Mouse (Mus musculus) testis, postnatal 14 days (tissue): Measurements from ENCODE around the gene Arntl.

ENCODE experiments used
- DNase-seq: peaks from one replicate; pipeline ENCODE4 v3.0.0; 2021; ENCODE audit warnings: low spot score

Arntl gene

DNA sequence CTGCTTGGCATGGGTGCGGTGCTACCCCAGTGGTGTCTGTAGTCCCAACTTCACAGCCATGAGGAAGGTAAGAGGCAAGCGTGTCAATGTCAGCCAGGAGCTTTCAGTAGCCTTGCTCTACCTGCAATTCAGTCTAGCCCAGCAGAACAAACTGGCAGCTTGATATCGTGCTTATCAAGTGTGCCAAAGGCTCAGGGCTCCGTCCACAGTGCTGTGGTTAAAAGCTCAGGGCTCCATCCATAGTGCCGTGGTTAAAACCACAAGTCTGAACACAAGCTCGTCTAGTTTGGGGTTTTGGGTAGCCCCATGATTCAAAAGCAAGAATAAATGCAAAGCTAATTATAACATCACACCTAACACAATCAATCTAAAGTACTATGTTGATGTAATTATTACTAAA lies 87.3 kb downstream of the Arntl start:
- DNase-seq: no peak

DNA sequence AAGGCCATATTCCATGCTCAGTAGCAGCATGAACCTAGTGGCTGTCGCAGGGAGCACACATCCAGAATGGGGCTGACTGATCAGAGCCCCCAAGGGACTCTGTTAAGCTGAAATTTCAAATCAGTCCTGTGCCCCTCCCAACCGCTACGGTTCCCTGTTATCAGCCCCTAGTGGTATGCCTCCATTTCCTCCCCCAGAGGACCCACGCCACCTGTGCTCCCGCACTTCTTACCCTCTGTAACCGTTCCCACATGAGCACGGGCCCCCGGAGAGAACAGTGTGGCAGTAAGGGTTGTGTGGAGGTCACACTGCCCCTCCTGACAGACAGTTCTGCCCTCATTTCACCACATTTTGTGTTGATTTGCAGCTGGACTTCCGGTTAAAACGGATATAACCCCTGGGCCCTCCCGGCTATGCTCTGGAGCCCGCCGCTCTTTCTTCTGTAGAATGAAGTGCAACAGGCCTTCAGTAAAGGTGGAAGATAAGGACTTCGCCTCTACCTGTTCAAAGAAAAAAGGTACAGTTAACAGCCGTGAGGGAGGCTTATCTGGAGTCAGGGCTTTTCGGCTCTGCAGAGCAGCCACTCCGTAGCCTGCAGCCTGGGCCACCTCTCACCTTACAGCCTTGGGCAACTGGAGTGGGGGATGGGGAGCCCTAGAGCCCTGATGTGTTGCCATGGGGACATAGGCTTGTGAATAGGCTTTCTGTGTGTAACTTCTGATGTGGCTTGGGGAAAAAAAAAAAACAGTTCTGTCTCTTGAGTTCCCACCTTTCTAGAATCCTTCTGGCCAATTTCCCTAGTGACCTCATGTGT lies 88.0 kb downstream of the Arntl start:
- DNase-seq: no peak

DNA sequence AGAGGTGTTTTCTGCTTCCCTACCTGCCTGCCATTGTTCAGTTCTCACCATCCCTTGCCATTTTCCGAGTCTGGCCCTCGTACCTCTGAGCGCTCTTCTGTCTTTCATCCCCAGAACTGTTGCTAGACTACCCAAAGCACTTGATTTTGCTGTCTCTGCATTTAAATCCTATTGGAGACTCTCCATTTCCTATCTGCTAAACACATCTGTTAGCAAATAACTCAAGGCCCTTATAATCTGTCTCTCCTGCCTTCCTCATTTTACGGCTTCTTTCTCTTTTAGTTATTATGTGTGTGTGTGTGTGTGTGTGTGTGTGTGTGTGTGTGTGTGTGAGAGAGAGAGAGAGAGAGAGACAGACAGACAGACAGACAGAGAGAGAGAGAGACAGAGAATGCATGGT lies 90.5 kb downstream of the Arntl start:
- no peak for DNase-seq

DNA sequence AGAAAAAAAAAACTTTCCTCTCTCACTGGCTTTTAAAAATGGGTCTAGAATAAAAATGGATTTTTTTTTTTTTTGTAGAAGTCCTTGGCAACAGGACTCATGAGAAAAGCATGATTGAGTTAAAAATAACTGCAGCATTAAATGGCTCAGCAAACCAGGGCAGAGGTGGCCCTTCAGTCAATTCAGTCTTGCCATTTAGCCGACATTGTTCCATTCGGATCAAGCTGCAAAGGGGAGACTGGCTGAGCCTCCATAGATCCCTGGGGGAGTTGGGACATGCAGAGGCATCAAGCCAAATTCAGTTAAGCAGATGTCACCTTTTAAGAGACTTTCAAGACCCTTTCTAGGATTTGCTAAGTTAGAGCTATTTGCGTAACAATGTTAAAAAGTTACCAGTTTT lies 102.9 kb downstream of the Arntl start:
- DNase-seq: no peak

DNA sequence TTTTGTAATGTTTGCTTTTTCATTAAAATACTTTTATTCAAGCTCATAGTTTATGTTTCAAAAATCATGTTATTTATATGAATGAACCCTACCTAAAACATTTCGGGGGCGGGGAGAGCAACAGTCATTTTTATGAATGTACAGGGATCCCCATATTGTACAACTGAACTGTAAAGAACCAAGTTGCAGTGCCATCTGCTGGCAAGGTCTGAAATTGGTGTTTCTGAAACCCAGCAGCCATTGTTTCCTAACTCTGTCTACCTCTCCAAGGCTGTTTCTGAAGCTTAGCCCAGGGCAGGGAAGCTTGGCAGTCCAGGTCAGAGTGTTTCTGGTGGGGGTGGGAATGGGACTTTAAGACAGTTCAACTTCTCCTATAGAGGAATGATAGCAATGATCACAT lies 104.5 kb downstream of the Arntl start:
- no peak for DNase-seq

DNA sequence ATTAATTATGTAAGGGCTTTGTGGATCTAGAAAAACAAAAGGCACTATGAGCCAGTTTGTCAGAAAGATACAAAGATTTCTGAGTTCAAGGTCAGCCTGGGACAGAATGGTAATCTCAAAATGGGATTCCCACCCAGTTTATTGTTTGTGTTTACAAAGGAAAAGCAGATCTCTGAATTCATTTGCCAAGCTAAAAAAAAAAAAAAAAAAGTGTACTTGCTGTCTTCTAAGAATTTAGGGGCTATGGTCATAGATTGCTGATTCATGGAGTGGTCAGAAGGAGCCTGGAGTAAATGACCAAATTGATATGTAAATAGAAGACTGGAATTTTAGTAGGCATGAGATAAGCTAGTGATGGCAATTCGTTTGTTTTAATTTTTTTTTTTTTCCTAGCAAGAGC lies 112.9 kb downstream of the Arntl start:
- no peak for DNase-seq

DNA sequence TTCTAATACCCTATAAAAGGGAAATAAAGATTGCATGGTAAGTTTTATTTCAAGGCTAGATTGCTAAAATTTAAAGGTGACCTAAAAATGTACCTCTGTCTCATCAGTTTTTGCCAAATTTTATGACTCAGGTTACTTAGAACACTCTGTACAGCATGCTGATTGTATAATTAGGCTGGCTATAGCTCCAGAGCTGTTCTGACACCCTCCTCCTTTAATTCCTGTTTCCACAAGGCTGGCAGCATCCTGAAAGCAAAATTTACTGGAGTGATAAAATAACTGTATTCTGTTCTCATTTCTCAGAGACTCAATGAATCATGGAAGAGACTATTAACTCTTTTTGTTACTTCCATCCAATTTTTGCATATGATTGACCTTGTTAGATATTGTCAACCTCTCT lies 126.8 kb downstream of the Arntl start:
- no peak for DNase-seq

DNA sequence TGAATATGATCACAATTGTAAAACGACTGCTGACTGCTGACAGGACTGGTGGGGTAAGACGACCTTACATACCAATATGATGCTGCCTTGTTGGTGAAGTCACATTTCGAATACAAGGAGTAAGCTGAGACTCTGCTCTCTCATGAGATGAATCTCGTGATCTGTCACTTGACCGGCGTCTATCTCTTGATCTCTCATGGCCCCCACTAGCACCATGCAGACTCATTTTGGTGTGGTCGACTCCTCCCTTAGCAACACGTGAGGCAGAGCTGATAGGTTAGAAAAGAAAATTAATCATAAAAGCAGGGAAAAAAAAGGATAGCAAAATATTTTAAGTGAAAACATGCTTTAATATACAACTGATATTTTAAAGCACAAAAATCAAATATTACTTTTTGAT lies 128.0 kb downstream of the Arntl start:
- no peak for DNase-seq

DNA sequence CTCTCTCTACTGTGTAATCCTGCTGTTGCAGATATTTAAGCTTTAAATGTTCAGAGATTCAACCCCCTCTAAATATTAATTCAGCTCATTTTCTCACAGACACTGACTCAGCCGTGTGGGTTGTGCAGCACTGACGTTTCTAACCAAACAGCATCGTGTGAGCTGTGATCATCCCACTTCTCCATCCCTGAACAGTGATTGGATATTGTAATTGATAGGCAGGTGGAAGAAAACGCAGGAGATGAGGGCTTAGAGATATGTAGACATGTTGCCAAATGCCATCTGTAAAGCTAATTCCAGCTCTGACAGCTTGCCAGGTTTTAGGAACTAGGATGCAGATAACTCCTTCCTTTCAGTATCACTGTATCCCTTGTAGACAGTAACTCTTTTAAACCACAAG lies 140.0 kb downstream of the Arntl start:
- DNase-seq: no peak

DNA sequence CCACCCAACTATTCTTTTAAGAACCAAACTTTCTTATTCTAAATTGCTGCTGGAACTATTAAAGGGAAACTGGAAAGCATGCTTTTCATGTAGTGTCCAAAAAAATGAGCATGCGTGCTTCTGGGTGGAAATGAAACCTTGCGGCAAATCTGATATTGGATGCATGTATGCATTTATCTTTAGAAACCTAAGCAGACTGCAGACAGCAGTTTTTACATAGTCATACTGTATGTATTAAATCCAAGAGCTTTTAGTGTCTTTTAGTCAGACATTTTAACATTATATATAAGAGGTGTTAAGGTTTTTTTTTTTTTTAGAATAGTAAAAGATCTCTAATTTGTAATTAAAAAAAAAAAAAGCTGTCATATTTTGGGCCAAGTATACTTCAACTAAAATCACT lies 140.4 kb downstream of the Arntl start:
- no peak for DNase-seq

DNA sequence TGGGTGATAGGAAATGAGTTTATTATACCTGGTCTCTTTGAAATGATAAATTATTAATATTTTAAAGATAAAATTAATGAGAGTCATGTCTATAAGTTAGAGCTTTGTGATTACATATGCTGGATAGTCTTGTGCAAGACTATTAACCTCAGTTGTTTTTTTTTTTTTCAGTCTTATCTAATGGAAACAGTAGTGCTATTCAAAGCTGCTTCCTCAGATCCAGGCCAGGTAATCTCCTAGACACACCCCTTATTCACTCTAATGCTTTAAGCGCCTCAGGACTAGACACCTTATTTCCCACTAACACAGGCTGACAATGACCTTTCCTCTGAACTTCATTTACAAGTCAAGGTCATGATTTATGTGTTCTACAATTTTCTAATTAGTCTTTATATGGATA lies 141.8 kb downstream of the Arntl start:
- DNase-seq: no peak
